Mouse (Mus musculus) C2C12 (cell line): ENCODE data around the gene S100a3.

Source experiments
- CTCF ChIP-seq: IDR thresholded peaks from one replicate; pipeline ENCODE4 v1.5.1; 2011; ENCODE audit not compliant: control insufficient read depth, insufficient read depth, insufficient read length
- FOSL1 ChIP-seq: IDR thresholded peaks from one replicate; pipeline ENCODE4 v1.8.0; 2011; ENCODE audit warnings: mild to moderate bottlenecking, low read length; ENCODE audit not compliant: poor library complexity, insufficient read depth, severe bottlenecking
- MYOD1 ChIP-seq: IDR thresholded peaks from one replicate; pipeline ENCODE4 v1.6.1; 2011; ENCODE audit warnings: low read depth; ENCODE audit not compliant: control insufficient read depth, insufficient read length
- MYOG ChIP-seq: IDR thresholded peaks from one replicate; pipeline ENCODE4 v1.6.1; 2011; ENCODE audit not compliant: control insufficient read depth, insufficient read length; ENCODE audit errors: extremely low read depth
- USF1 ChIP-seq: IDR thresholded peaks from one replicate; pipeline ENCODE4 v1.6.1; 2011; ENCODE audit warnings: low read depth, mild to moderate bottlenecking, control low read depth, moderate library complexity

- TF ChIP-seq CTCF (no peak), MYOD1 (no peak), USF1 (no peak), FOSL1 (no peak), MYOG (no peak)
These were observed 24.9 kb upstream of the S100a3 start for GRCm38 (mm10) chr3:90535446-90535845.
